Mouse (Mus musculus) natural killer cell, adult 2 months (primary cell): ENCODE measurements around the gene Pcsk6.

Experiments used
- DNase-seq, 2 experiments: peaks; one replicate each; pipeline ENCODE4 v3.0.0; 2022; ENCODE audit warnings: low spot score in 2 of 2

Gene Pcsk6

GRCm38 (mm10) chr7:66001035-66001754, 139.7 kb downstream of the Pcsk6 start:
- no peak for DNase-seq

GRCm38 (mm10) chr7:66001797-66002196, 140.3 kb downstream of the Pcsk6 start:
- no peak for DNase-seq

GRCm38 (mm10) chr7:66003447-66003846, 141.9 kb downstream of the Pcsk6 start:
- DNase-seq, result no peak

DNA sequence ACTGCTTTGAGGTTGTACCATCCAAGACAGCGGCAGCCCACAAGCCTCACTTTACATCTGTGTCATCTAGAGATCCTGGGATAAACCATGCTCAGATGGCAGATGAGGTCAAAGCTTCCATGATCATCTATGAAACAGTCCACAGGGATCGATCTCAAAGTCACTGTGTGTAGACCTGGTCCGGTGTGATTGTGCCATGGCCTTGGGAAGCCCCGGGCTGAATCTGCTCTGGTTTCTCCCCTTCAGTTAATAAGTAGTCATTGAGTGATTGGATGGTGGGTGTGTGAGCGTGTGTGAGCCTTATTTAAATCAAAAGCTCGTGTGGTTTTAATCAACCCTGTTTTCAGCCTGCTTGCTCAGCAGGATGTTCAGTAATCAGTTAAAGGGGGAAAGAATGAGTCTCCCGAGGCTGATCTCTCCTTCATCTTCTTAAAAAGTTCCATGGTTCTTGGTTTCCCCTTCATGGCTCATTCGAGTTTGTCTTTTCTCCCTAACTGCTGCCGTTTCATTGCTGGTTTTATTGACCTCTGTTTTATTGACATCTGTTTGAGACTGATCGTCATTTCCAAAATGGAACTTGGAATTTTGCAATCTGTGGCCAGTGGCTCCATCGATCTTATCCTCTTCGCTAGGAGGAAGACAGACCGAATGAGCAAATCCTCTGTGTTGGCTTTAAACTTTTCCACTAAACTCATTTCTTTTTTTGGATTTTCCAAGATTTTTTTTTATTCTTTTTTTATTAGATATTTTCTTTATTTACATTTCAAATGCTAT, 142.5 kb downstream of the Pcsk6 start:
- no peak for DNase-seq

DNA sequence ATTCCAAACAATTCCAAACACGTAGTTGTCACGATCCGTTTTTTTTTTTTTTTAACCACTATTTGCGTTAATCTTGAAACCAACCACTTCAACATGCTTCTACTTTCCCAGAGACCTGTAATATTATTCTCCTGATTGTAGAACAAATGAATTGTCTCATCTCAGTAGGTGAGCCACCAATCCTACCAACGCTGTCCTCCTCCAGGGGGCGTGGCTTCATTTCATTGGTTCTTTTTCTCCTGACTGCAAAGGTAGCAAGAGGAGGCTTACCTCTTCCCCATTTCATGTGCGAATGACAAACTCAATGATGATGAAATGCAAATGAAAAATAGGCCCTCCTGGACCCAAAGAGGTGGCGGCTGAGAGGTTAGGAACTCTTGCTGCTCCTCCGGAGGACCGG, 143.5 kb downstream of the Pcsk6 start:
- DNase-seq, result no peak

- DNase-seq, result no peak
Observed at GRCm38 (mm10) chr7:66008161-66008891, 146.8 kb downstream of the Pcsk6 start.

DNA sequence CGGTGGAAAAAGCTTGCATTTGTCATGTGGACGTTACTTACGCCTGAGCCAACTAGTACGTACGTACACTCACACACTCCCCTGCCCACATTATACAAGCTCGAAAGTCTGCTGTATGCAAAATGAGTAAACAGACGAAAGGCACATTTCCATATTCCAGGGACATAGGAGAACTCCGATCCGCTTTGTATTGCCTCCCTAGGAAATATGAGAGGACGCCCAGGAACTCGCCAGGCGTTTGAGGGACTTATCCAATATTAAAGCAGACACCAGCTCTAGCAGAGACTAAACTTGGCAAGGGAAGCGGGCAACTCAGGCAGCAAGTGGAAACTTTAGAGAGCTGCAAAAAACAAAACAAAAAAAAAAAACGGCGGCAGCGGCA, 147.3 kb downstream of the Pcsk6 start:
- no peak for DNase-seq

DNA sequence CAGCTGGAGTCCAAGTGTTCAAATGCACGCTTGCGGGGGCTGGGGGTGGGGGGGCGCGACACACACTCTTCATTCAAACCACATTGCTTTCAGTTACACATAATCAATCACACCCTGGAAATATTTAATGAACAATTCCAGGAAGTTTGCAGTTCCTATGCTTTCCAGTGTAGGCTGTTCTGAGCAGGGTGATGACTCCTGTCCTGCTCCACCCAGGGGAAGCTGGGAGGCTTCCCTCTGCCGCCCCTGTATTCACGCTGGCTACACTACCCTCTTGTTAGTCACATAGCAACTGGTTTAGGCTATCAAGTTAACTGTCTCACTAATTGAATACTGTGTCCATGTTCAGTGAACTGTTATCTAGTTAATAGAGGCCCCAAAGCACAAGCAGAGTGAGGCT, 149.0 kb downstream of the Pcsk6 start:
- no peak for DNase-seq

- no peak for DNase-seq
Observed at GRCm38 (mm10) chr7:66027747-66028146, 166.2 kb downstream of the Pcsk6 start.

- no peak for DNase-seq
Observed at GRCm38 (mm10) chr7:66028766-66029512, 167.4 kb downstream of the Pcsk6 start.

GRCm38 (mm10) chr7:66036809-66037208, 175.3 kb downstream of the Pcsk6 start:
- no peak for DNase-seq

DNA sequence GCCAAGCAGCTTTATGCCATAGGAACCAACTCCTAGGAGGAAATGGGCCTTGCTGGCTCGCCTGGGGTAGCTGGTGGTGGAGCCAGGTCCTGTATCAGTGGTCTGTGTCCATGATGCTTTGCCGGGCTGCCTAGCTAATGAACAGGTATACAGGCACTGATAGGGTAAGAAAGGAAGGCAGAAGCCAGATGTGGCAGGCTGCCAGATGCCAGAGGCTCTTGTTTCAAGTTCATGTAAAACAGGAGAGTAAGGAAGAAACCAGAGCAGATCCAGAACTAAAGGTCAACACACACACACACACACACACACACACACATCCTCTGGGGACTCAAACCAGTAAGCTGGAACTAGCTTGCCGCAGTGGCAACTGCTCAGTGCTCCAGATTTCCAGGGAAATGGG, 176.7 kb downstream of the Pcsk6 start:
- no peak for DNase-seq

DNA sequence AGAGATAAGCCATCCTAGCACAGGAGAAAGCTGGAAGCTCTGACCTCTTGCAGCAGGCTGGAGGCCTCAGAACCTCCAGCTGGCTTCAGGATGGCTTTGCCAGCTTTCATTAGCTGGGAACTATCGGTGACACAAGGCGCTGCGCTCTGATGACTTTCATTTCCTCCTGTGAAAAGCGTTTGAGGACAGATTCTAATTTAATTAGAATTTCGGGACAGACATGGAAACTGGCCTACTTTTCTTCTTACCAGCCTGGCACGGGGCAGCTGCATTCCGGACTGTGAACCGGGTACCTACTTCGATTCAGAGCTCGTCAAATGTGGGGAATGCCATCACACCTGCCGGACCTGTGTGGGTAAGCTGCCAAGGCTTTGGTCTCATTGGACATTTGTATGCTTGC, 177.2 kb downstream of the Pcsk6 start:
- DNase-seq, result no peak

DNA sequence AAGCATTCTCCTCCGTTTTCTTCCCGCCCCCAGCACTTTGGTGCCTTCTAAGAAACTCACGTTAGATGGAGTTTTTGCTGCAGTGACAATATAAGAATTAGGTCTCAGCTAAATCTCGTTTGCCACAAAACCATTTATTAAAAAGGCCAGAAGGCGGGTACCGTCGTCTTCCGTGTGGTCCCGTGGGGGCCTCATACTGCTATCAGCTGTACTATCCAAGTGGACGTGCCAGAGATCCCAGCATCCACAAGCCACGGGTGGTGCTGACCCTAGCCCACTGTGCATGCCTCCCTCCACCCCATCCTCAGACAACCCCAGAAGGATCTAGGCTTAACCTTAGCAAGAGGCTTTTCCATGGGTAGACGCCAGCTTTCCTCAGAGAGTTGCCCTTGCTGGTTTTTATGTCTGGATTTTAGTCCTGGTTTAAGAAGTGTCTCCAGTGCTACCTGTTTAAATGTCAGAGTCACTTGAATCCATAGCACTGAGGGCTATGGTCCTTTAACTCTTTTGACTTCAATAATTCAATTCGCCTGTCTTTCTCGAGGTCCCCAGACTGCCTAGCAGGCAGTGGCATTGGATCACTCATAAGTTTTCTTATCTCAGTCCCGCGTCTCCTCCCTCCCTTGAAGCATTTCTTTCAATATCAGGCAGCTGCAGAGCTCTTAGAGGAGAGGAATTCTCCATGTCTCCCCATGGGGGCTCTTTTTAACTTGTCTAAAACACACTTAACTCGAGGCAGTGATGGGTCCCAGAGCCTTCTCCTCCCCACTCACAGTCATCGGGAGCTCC, 178.7 kb downstream of the Pcsk6 start:
- no peak for DNase-seq

DNA sequence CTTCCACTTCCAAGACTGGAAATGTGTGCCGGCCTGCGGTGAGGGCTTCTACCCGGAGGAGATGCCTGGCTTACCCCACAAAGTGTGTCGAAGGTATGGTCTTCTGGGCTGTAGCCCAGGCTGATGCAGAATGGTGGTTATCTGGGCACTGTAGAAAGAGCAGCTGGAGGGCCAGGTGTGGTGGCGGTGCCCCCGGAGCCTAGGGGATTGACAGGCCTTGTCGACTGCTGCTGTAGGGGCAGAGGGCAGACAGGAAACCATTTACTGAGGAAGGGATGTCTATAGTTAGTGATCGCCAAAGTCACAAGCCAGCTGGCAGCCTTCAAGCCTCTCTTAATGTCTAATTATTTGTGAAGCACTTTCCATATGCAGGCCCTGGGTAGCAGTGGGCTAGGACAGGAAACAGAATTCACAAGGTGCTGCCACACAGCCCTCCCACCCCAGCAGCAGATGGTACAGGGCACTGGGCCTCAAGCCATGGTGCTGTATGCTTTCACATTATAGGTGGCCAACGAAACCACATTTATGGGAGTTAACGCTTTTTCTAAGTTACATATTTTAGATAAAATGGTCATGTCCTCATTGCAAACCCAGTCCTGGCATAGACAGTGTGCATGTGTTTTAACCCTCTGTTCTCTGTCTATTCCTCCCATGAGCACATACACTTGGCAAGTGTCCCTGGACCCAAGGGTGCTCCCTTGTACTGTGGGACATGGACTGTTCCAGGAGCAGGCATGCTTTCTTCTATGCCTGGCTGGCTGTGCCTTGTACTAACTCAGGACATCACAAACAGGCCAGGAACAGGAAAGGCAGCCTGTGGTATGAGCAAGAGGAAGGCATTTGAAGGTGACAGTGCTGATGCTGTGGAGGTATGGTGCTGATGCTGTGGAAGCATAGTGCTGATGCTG, 182.3 kb downstream of the Pcsk6 start, which contains the start of gene Gm45213:
Gene Gm45213, plus strand, starts transcription at position 51 of the 908 bp plus-strand sequence.
- DNase-seq, result no peak

DNA sequence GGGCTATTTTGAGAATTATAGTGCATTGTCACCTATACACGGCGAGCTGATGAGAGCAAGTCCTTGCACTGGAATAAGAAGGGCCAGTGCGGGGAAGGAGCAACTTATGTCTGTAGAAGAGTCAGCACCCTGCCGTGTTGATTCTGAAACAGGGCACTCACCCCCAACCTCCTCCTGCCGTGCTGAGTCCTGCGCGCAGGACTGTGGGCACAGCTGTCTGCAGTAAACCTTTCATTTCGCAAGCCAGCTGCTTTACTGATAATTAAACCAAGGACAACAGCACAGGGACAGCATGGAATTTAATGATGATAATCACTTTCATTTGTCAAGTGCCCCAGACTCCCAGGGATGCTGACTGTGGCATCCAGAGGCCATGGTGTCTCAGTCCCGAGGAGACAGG, 183.1 kb downstream of the Pcsk6 start:
- no peak for DNase-seq

DNA sequence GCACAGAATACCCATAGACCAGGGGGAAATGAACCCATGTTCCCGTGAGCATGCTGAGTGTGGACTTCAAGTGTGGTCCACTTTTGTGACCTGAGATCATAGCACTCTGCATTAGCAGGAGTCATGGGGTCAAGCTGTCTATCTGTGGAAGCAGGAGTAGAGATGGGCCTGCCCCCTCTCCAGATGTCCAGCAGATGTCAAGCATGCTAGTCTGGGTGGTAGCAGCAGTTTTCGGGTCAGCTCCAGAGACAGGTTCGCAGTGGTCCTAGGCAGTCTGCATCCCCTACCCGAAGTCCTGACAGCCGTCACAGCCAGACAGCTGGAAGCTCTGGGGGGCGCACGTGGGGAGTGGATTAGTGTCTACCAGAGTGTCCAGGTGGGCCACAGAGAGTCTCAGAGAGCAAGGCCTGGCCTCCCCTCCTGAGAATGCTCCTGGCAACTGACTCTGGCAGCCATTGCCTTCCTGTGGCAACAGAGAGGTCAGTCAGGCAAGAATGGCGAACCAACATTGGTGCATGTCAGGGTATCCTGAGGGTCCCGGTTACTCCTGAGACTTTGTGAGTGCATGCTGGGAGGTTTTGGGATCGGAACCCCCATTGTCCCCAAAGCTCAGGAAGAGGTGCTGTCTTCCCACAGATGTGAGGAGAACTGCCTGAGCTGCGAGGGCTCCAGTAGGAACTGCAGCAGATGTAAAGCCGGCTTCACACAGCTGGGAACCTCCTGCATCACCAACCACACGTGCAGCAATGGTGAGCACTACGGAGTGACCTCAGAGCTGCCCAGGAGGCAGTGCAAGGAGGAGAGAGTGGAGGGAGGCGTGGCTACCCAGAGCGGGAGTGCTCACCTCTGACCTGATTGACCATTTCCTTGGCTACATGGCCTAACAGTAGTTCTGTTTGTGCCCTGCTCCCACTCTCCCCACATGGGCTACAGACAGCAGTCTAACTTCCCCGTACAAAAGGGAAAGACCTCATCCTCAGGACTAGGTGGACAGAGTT, 185.7 kb downstream of the Pcsk6 start:
- no peak for DNase-seq

DNA sequence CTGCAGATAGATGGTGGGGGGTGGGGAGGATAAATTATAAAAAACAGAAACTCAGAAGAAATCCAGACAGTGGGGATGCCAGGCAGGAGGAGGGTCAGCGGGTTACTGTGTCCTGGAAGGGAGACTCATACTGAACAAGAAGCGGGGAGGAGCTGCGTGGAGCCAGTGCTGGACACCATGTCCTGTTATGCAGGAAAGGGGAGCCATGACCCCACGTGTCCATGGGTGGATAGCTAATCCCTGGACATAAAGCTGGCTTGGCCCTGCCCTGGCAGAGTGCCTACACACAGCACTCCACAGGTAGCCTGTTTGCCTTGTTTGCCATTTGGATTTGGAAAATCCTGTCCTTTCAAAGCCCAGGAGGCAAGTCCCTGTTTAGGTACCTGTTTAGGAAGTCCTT, 186.4 kb downstream of the Pcsk6 start:
- no peak for DNase-seq
